Mouse (Mus musculus): ENCODE data around the gene Pik3cb. TPM values are rescaled to one million over a fixed set of nuclear protein-coding genes. Genes with fewer than 3 reads are reported as not detected.

The Pik3cb gene
- polyA plus RNA-seq (2012; rRNA removed), result 2.2 TPM in 2 replicates

GRCm38 (mm10) chr9:99140063-99140882, at the start of gene Pik3cb:
Gene Pik3cb, minus strand, starts transcription at chr9:99140621.

DNA sequence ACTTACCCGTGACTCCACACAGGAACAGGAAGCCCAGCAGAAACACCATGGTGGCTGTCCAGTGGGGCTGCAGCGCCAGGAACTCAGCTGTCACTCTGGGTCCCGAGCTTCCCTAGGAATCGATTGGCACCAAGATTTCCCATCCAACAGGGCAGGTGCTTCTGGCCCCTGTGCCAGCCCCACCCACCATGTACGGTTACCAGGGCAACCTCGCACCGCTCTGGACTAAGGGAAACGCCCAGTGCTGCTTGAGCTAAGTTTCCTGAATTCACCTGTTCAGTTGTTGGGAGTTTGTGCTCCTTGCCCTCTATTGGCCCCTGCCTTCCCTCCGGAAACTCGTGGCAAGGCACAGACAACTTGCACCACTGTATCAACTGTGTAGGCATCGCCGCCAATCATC, 104.8 kb downstream of the Pik3cb start, which contains the start of gene Gm1123:
Gene Gm1123 (minus strand): TSS at position 141 of the 400 bp plus-strand sequence.

Other genes starting within 250 kb of the Pik3cb start
- 1.3 and 1.9 TPM in 2 replicates for gene 7420426K07Rik, start 237.5 kb downstream of the Pik3cb start, polyA plus RNA-seq (2012; rRNA removed)
- gene Foxl2, start 185.3 kb downstream of the Pik3cb start, polyA plus RNA-seq (2012; rRNA removed), result 29.8 and 31.9 TPM in 2 replicates
- gene Faim, start 154.2 kb downstream of the Pik3cb start, polyA plus RNA-seq (2012; rRNA removed), result 2.4 and 4.0 TPM in 2 replicates
- gene Gm1123, start 104.9 kb downstream of the Pik3cb start, polyA plus RNA-seq (2012; rRNA removed), result not detected in 2 replicates
- gene Faiml, start 96.6 kb upstream of the Pik3cb start, polyA plus RNA-seq (2012; rRNA removed), result not detected in 2 replicates
- gene Cep70, start 102.7 kb upstream of the Pik3cb start, polyA plus RNA-seq (2012; rRNA removed), result 2.0 and 2.8 TPM in 2 replicates
- gene Esyt3, start 217.9 kb upstream of the Pik3cb start, polyA plus RNA-seq (2012; rRNA removed), result 7.5 and 8.5 TPM in 2 replicates

All from ovary, adult 2 months (tissue).